Mouse (Mus musculus): ENCODE data around the gene BC035044.

- TF ChIP-seq EP300 (IDR thresholded peaks at IDR 0.05; ENCODE audit: low read depth) (no peak), CTCF (IDR thresholded peaks at IDR 0.05; ENCODE audit: low read depth) (no peak)
Measured at GRCm38 (mm10) chr6:128917322-128917721, 26.4 kb upstream of the BC035044 start.

Measured in liver, postnatal 0 days (tissue).